Mouse (Mus musculus): ENCODE measurements around the gene Rpl32.

GRCm38 (mm10) chr6:115801811-115802210, 6.7 kb downstream of the Rpl32 start:
- TF ChIP-seq CTCF (IDR thresholded peaks at IDR 0.05; ENCODE audit: low read depth) (no peak), EP300 (IDR thresholded peaks at IDR 0.05; ENCODE audit: low read depth) (no peak)

All from liver, postnatal 0 days (tissue).